Comparison of ENCODE assay signal across 23 mouse cellular contexts in the genomic region with DNA sequence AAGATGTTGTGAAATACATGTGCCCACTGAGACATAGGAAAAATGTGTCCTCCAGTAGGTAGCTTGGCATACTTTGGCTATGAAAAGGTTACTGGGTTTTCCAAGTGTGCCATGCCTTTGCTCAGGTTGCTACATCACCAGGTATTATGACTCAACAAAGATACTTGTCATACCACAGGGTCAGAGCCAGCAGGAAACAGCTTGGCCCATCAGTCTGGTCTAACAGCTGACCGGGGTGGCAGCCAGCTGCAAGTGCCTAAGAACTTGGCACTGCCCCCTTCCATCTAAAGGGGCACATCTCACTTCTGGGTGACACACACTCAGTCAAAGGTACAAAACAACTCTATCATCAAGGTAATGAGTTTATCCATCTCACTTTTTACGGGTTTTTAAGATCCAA. TPM values are rescaled to one million over a fixed set of nuclear protein-coding genes. Genes with fewer than 3 reads are reported as not detected.
"Had no signal": no experiment of that assay in that cellular context is flagged by ENCODE, and none has a peak within 500 bp of the region (broad histone marks: within the 10 kb centered on the region; RNA-seq: fewer than 3 reads in every experiment).

No protein-coding gene starts in this region.

- H3K4me1 ChIP-seq: limb, embryonic 12.5 days; liver, embryonic 13.5 days; megakaryocyte, embryonic 14.5 days; midbrain, embryonic 15.5 days had no signal

- DNase-seq: kidney, adult 11 months; kidney, adult 9 months; kidney, postnatal 10 days; kidney, postnatal 4 days; liver; liver, embryonic 13.5 days; liver, postnatal 0 days; right cerebral cortex, adult 18-20 months; right cerebral cortex, postnatal 25 days; thymus, adult 2 months; thymus, postnatal 36 days had no signal

- ATAC-seq: liver, postnatal 0 days; midbrain, embryonic 15.5 days had no signal

- H3K27me3 ChIP-seq: limb, embryonic 12.5 days; liver, embryonic 13.5 days; midbrain, embryonic 15.5 days had no signal

- H3K4me3 ChIP-seq: layer of hippocampus, adult 2 months; limb, embryonic 12.5 days; liver, embryonic 13.5 days; megakaryocyte, embryonic 14.5 days; midbrain, embryonic 15.5 days had no signal

RNA-seq across cellular contexts. Expression of gene Akap4, which starts 0.7 kb away (rescaled TPM):
- total RNA-seq: layer of hippocampus, adult 2 months; layer of hippocampus, postnatal 10 days; left cerebral cortex, postnatal 36 days had no signal
- polyA plus RNA-seq: limb, embryonic 12.5 days; liver, embryonic 13.5 days; liver, postnatal 0 days; macrophage; midbrain, embryonic 11.5 days; midbrain, embryonic 15.5 days; neural tube, embryonic 14.5 days; small intestine, adult 2 months had no signal

RNA-seq across cellular contexts. Expression of gene Ccnb3, which starts 26.6 kb away (rescaled TPM):
- total RNA-seq: layer of hippocampus, adult 2 months; left cerebral cortex, postnatal 36 days; monocyte, adult 5-6 weeks had no signal
- polyA plus RNA-seq: liver, postnatal 0 days; macrophage; midbrain, embryonic 11.5 days; midbrain, embryonic 15.5 days; neural tube, embryonic 14.5 days; small intestine, adult 2 months; stomach, postnatal 0 days; thymus, adult 2 months had no signal
